In genomic region chr9:90697279-90698000, GRCm38 (mm10) we compare ENCODE assay signal across 14 mouse cellular contexts.
DNase-seq lines count a peak whose midpoint lies in the region; ATAC-seq lines count a peak whose summit lies in the region.
"Had no signal": no experiment of that assay in that cellular context is flagged by ENCODE, and none has a peak within 500 bp of the region (broad histone marks: within the 10 kb centered on the region; RNA-seq: fewer than 3 reads in every experiment).

No protein-coding gene starts in this region.

- H3K4me2 ChIP-seq in embryonic facial prominence, embryonic 14.5 days (ENCODE audit: low read depth, low read length), result no peak overlapping the region
- peak overlapping the region; percentile 26 for H3K4me2 ChIP-seq in hindbrain, embryonic 15.5 days
- H3K4me2 ChIP-seq in neural tube, embryonic 13.5 days, result peak overlapping the region; percentile 21

- peak; percentile 26 for DNase-seq in embryonic facial prominence, embryonic 14.5 days (ENCODE audit: low spot score)
- DNase-seq in embryonic facial prominence, embryonic 10.5 days (ENCODE audit: low spot score), result no peak
- peak; percentile 38 to 69 for DNase-seq in cerebellum, postnatal 36 days
- no peak for DNase-seq in spleen, postnatal 4 days (ENCODE audit: low spot score in 2 of 2)
- DNase-seq in lung, postnatal 25 days (ENCODE audit: low spot score), result no peak
- DNase-seq in testis, postnatal 14 days (ENCODE audit: low spot score), result no peak
- DNase-seq: gastrocnemius, postnatal 10 days; lung, adult 18-20 months; thymus, postnatal 36 days had no signal

- no peaks in the 10 kb centered on the region for H3K36me3 ChIP-seq in embryonic facial prominence, embryonic 14.5 days (ENCODE audit: control insufficient read depth, insufficient read depth, low read length)
- H3K36me3 ChIP-seq in embryonic facial prominence, embryonic 10.5 days (replicated peaks), result no peaks in the 10 kb centered on the region
- no peaks in the 10 kb centered on the region for H3K36me3 ChIP-seq in hindbrain, embryonic 15.5 days
- no peaks in the 10 kb centered on the region for H3K36me3 ChIP-seq in neural tube, embryonic 13.5 days
- H3K36me3 ChIP-seq: G1E had no signal

- no peak overlapping the region for H3K9ac ChIP-seq in embryonic facial prominence, embryonic 14.5 days (ENCODE audit: low read depth, low read length)
- H3K9ac ChIP-seq in hindbrain, embryonic 15.5 days, result no peak overlapping the region
- no peak overlapping the region for H3K9ac ChIP-seq in neural tube, embryonic 13.5 days

- H3K4me1 ChIP-seq in embryonic facial prominence, embryonic 14.5 days (ENCODE audit: control insufficient read depth, insufficient read depth, low read length), result no peaks in the 10 kb centered on the region
- H3K4me1 ChIP-seq in embryonic facial prominence, embryonic 10.5 days, result peaks cover 11% of the 10 kb centered on the region
- peaks cover 8% of the 10 kb centered on the region; the same call in 1 of the 2 replicates for H3K4me1 ChIP-seq in hindbrain, embryonic 15.5 days (replicated peaks)
- H3K4me1 ChIP-seq in neural tube, embryonic 13.5 days (replicated peaks), result peaks cover 35% of the 10 kb centered on the region

- ATAC-seq in embryonic facial prominence, embryonic 14.5 days (ENCODE audit: low read depth), result no peak
- peak; percentile 63 for ATAC-seq in hindbrain, embryonic 15.5 days (ENCODE audit: low FRiP score, low read depth)
- no peak for ATAC-seq in neural tube, embryonic 13.5 days (ENCODE audit: low read depth)
- ATAC-seq: inflammation-experienced regulatory T-cells, adult 6 months had no signal

- H3K27me3 ChIP-seq in embryonic facial prominence, embryonic 14.5 days (replicated peaks; ENCODE audit: control insufficient read depth, insufficient read depth, low read length), result no peaks in the 10 kb centered on the region
- peaks cover 21% of the 10 kb centered on the region; the same call in 1 of the 2 replicates for H3K27me3 ChIP-seq in embryonic facial prominence, embryonic 10.5 days (replicated peaks; ENCODE audit: low read depth, poor library complexity, severe bottlenecking)
- H3K27me3 ChIP-seq in hindbrain, embryonic 15.5 days, result peaks cover 10% of the 10 kb centered on the region; the same call in 1 of the 2 replicates
- H3K27me3 ChIP-seq in neural tube, embryonic 13.5 days, result peaks cover 34% of the 10 kb centered on the region

- H3K4me3 ChIP-seq in embryonic facial prominence, embryonic 14.5 days (ENCODE audit: low read depth, low read length), result no peak overlapping the region
- H3K4me3 ChIP-seq in embryonic facial prominence, embryonic 10.5 days, result no peak overlapping the region
- H3K4me3 ChIP-seq in hindbrain, embryonic 15.5 days, result no peak overlapping the region
- H3K4me3 ChIP-seq in neural tube, embryonic 13.5 days, result no peak overlapping the region

- no peaks in the 10 kb centered on the region for H3K9me3 ChIP-seq in embryonic facial prominence, embryonic 14.5 days (ENCODE audit: control insufficient read depth, low read length)
- H3K9me3 ChIP-seq in embryonic facial prominence, embryonic 10.5 days, result no peaks in the 10 kb centered on the region
- no peaks in the 10 kb centered on the region for H3K9me3 ChIP-seq in hindbrain, embryonic 15.5 days
- H3K9me3 ChIP-seq in neural tube, embryonic 13.5 days, result no peaks in the 10 kb centered on the region

- 62% methylated on average over 11 of the region's 11 CpGs for WGBS in embryonic facial prominence, embryonic 14.5 days
- 72% methylated on average over 11 of the region's 11 CpGs for WGBS in embryonic facial prominence, embryonic 10.5 days
- WGBS in hindbrain, embryonic 15.5 days, result 53% methylated on average over 11 of the region's 11 CpGs
- WGBS in neural tube, embryonic 13.5 days, result 52% methylated on average over 11 of the region's 11 CpGs

- H3K27ac ChIP-seq in embryonic facial prominence, embryonic 14.5 days (replicated peaks; ENCODE audit: low read depth, low read length), result no peak overlapping the region
- H3K27ac ChIP-seq in embryonic facial prominence, embryonic 10.5 days (replicated peaks), result no peak overlapping the region; the same call in 1 of the 2 replicates
- H3K27ac ChIP-seq in hindbrain, embryonic 15.5 days (replicated peaks), result peak overlapping the region; percentile 76
- peak overlapping the region; percentile 76 for H3K27ac ChIP-seq in neural tube, embryonic 13.5 days (replicated peaks)
- H3K27ac ChIP-seq: kidney, postnatal 0 days had no signal

Comparison
In these comparisons a context has a peak if more than half of its experiments do, and no peak if none do; other contexts are left out.
1. DNase-seq: peak in embryonic facial prominence, embryonic 14.5 days (single experiment) and cerebellum, postnatal 36 days (2 of 2); none in embryonic facial prominence, embryonic 10.5 days (single experiment), spleen, postnatal 4 days (0 of 2), lung, postnatal 25 days (single experiment) and testis, postnatal 14 days (single experiment).
2. H3K27ac ChIP-seq: peak in hindbrain, embryonic 15.5 days (single experiment) and neural tube, embryonic 13.5 days (single experiment); none in embryonic facial prominence, embryonic 14.5 days (single experiment) and embryonic facial prominence, embryonic 10.5 days (single experiment).